Mouse (Mus musculus): ENCODE data around the gene Poc1a. TPM values are rescaled to one million over a fixed set of nuclear protein-coding genes. Genes with fewer than 3 reads are reported as not detected.

The Poc1a gene
- polyA plus RNA-seq, 1 experiment = 7.6 TPM

- Histone ChIP-seq H3K4me3 (no peak overlapping the region), H3K4me2 (ENCODE audit: low read depth) (no peak overlapping the region), H3K36me3 (ENCODE audit: control insufficient read depth, insufficient read depth) (no peaks in the 10 kb centered on the region), H3K27me3 (ENCODE audit: control insufficient read depth, insufficient read depth, insufficient read length) (no peaks in the 10 kb centered on the region), H3ac (ENCODE audit: control insufficient read depth, insufficient read length) (no peak overlapping the region), H3K79me2 (ENCODE audit: control insufficient read depth, insufficient read depth) (no peaks in the 10 kb centered on the region)
- TF ChIP-seq MYOG (IDR thresholded peaks at IDR 0.05; ENCODE audit: control insufficient read depth in 1 of 3, insufficient read depth in 1 of 3, insufficient read length in 2 of 3, low read depth in 2 of 3) = no peak
- no peak for TF ChIP-seq TCF3 (IDR thresholded peaks at IDR 0.05; ENCODE audit: insufficient read length, low read depth)
- no peak for TF ChIP-seq POLR2AphosphoS2 (IDR thresholded peaks at IDR 0.05; ENCODE audit: insufficient read length, low read depth)
These were observed 30.8 kb downstream of the Poc1a start for GRCm38 (mm10) chr9:106311625-106312191.

GRCm38 (mm10) chr9:106312950-106313360 lies 32.1 kb downstream of the Poc1a start:
- no peak for TF ChIP-seq TCF3 (IDR thresholded peaks at IDR 0.05; ENCODE audit: insufficient read length, low read depth)
- Histone ChIP-seq H3K79me2 (ENCODE audit: control insufficient read depth, insufficient read depth) (no peaks in the 10 kb centered on the region), H3K36me3 (ENCODE audit: control insufficient read depth, insufficient read depth) (no peaks in the 10 kb centered on the region), H3K4me2 (ENCODE audit: low read depth) (no peak overlapping the region), H3K4me3 (no peak overlapping the region), H3ac (ENCODE audit: control insufficient read depth, insufficient read length) (no peak overlapping the region), H3K27me3 (ENCODE audit: control insufficient read depth, insufficient read depth, insufficient read length) (no peaks in the 10 kb centered on the region)

GRCm38 (mm10) chr9:106314196-106314595 lies 33.3 kb downstream of the Poc1a start:
- TF ChIP-seq CEBPB (IDR thresholded peaks at IDR 0.05; ENCODE audit: insufficient read depth, poor library complexity, severe bottlenecking) = no peak
- TF ChIP-seq TCF3 (IDR thresholded peaks at IDR 0.05; ENCODE audit: insufficient read length, low read depth) = no peak
- H3K4me3 ChIP-seq = no peak overlapping the region
- H3K4me2 ChIP-seq (ENCODE audit: low read depth) = no peak overlapping the region
- no peaks in the 10 kb centered on the region for H3K36me3 ChIP-seq (ENCODE audit: control insufficient read depth, insufficient read depth)
- no peak overlapping the region for H3ac ChIP-seq (ENCODE audit: control insufficient read depth, insufficient read length)
- no peaks in the 10 kb centered on the region for H3K79me2 ChIP-seq (ENCODE audit: control insufficient read depth, insufficient read depth)
- H3K27me3 ChIP-seq (ENCODE audit: control insufficient read depth, insufficient read depth, insufficient read length) = no peaks in the 10 kb centered on the region

- Histone ChIP-seq H3K36me3 (ENCODE audit: control insufficient read depth, insufficient read depth) (no peaks in the 10 kb centered on the region), H3K4me2 (ENCODE audit: low read depth) (no peak overlapping the region), H3K4me3 (no peak overlapping the region), H3K27me3 (ENCODE audit: control insufficient read depth, insufficient read depth, insufficient read length) (no peaks in the 10 kb centered on the region), H3K79me2 (ENCODE audit: control insufficient read depth, insufficient read depth) (no peaks in the 10 kb centered on the region), H3ac (ENCODE audit: control insufficient read depth, insufficient read length) (no peak overlapping the region)
- TF ChIP-seq TCF12 (IDR thresholded peaks at IDR 0.05; ENCODE audit: insufficient read depth, poor library complexity, severe bottlenecking) = no peak
- no peak for TF ChIP-seq SRF (IDR thresholded peaks at IDR 0.05; ENCODE audit: control insufficient read depth, insufficient read length, low read depth)
- no peak for TF ChIP-seq TCF3 (IDR thresholded peaks at IDR 0.05; ENCODE audit: insufficient read length, low read depth)
- TF ChIP-seq CEBPB (IDR thresholded peaks at IDR 0.05; ENCODE audit: insufficient read depth, poor library complexity, severe bottlenecking) = no peak
These were observed 37.2 kb downstream of the Poc1a start for GRCm38 (mm10) chr9:106318074-106318473.

- TF ChIP-seq TCF12 (IDR thresholded peaks at IDR 0.05; ENCODE audit: insufficient read depth, poor library complexity, severe bottlenecking) (no peak), USF1 (IDR thresholded peaks at IDR 0.05; ENCODE audit: low read depth) (no peak), REST (IDR thresholded peaks at IDR 0.05; ENCODE audit: insufficient read depth, insufficient read length) (no peak), MAX (IDR thresholded peaks at IDR 0.05; ENCODE audit: low read depth) (no peak), SRF (IDR thresholded peaks at IDR 0.05; ENCODE audit: control insufficient read depth, insufficient read length, low read depth) (no peak), MYOG (IDR thresholded peaks at IDR 0.05; ENCODE audit: control insufficient read depth in 1 of 3, insufficient read depth in 1 of 3, insufficient read length in 2 of 3, low read depth in 2 of 3) (no peak), CEBPB (IDR thresholded peaks at IDR 0.05; ENCODE audit: insufficient read depth, poor library complexity, severe bottlenecking) (no peak), POLR2A (IDR thresholded peaks at IDR 0.05; ENCODE audit: insufficient read length, low read depth) (no peak), TCF3 (IDR thresholded peaks at IDR 0.05; ENCODE audit: insufficient read length, low read depth) (no peak), MYOD1 (IDR thresholded peaks at IDR 0.05; ENCODE audit: control insufficient read depth in 1 of 3, insufficient read length in 2 of 3, low read depth in 2 of 3) (no peak), POLR2AphosphoS2 (IDR thresholded peaks at IDR 0.05; ENCODE audit: insufficient read length, low read depth) (no peak), E2F4 (IDR thresholded peaks at IDR 0.05; ENCODE audit: insufficient read depth) (no peak)
- H3K36me3 ChIP-seq (ENCODE audit: control insufficient read depth, insufficient read depth) = no peaks in the 10 kb centered on the region
- no peak overlapping the region for H3K4me3 ChIP-seq
- H3K79me2 ChIP-seq (ENCODE audit: control insufficient read depth, insufficient read depth) = no peaks in the 10 kb centered on the region
- no peaks in the 10 kb centered on the region for H3K27me3 ChIP-seq (ENCODE audit: control insufficient read depth, insufficient read depth, insufficient read length)
- no peak overlapping the region for H3ac ChIP-seq (ENCODE audit: control insufficient read depth, insufficient read length)
- no peak overlapping the region for H3K4me2 ChIP-seq (ENCODE audit: low read depth)
These were observed 38.2 kb downstream of the Poc1a start for GRCm38 (mm10) chr9:106319095-106319494.

GRCm38 (mm10) chr9:106322497-106322896 lies 41.6 kb downstream of the Poc1a start:
- Histone ChIP-seq H3K4me3 (no peak overlapping the region), H3K27me3 (ENCODE audit: control insufficient read depth, insufficient read depth, insufficient read length) (no peaks in the 10 kb centered on the region), H3ac (ENCODE audit: control insufficient read depth, insufficient read length) (no peak overlapping the region), H3K79me2 (ENCODE audit: control insufficient read depth, insufficient read depth) (no peaks in the 10 kb centered on the region), H3K36me3 (ENCODE audit: control insufficient read depth, insufficient read depth) (no peaks in the 10 kb centered on the region), H3K4me2 (ENCODE audit: low read depth) (no peak overlapping the region)
- no peak for TF ChIP-seq MAX (IDR thresholded peaks at IDR 0.05; ENCODE audit: low read depth)
- TF ChIP-seq SRF (IDR thresholded peaks at IDR 0.05; ENCODE audit: control insufficient read depth, insufficient read length, low read depth) = no peak
- TF ChIP-seq TCF3 (IDR thresholded peaks at IDR 0.05; ENCODE audit: insufficient read length, low read depth) = no peak
- no peak for TF ChIP-seq CEBPB (IDR thresholded peaks at IDR 0.05; ENCODE audit: insufficient read depth, poor library complexity, severe bottlenecking)
- no peak for TF ChIP-seq POLR2AphosphoS2 (IDR thresholded peaks at IDR 0.05; ENCODE audit: insufficient read length, low read depth)
- TF ChIP-seq POLR2A (IDR thresholded peaks at IDR 0.05; ENCODE audit: insufficient read length, low read depth) = no peak
- TF ChIP-seq MYOD1 (IDR thresholded peaks at IDR 0.05; ENCODE audit: control insufficient read depth in 1 of 3, insufficient read length in 2 of 3, low read depth in 2 of 3) = no peak

Data from myocyte (in vitro differentiated cells).